Mouse (Mus musculus) limb, embryonic 15.5 days (tissue): ENCODE results near the gene Tmem19. TPM values are rescaled to one million over a fixed set of nuclear protein-coding genes. Genes with fewer than 3 reads are reported as not detected.
A peak's percentile ranks its signal among the peaks of the same experiment; 100 is the strongest.

ENCODE experiments used
- ATAC-seq: fragments of 200-750 bp; cut with Nextera tagmentation; 2 replicates; pipeline ENCODE4 v1.8.0; 2017; ENCODE audit warnings: low read depth, moderate TSS enrichment; ENCODE audit not compliant: insufficient number of reproducible peaks, low FRiP score, low TSS enrichment
- H3K27ac ChIP-seq: fragments of 300-500 bp; sonication (generic); 2 replicates; pipeline ENCODE4 v1.5.1; 2015; ENCODE audit warnings: moderate library complexity, mild to moderate bottlenecking, inconsistent platforms
- H3K27me3 ChIP-seq: fragments of 300-500 bp; sonication (generic); 2 replicates; pipeline ENCODE4 v1.6.1; 2015; ENCODE audit warnings: inconsistent platforms
- H3K36me3 ChIP-seq: fragments of 300-500 bp; sonication (generic); 2 replicates; pipeline ENCODE4 v1.6.1; 2015; ENCODE audit warnings: inconsistent platforms
- H3K4me1 ChIP-seq: fragments of 300-500 bp; sonication (generic); 2 replicates; pipeline ENCODE4 v1.6.1; 2015; ENCODE audit warnings: inconsistent platforms
- H3K4me2 ChIP-seq: fragments of 300-500 bp; sonication (generic); 2 replicates; pipeline ENCODE4 v1.6.1; 2015; ENCODE audit warnings: mild to moderate bottlenecking, inconsistent platforms
- H3K4me3 ChIP-seq: fragments of 300-500 bp; sonication (generic); 2 replicates; pipeline ENCODE4 v1.5.1; 2015; ENCODE audit warnings: mild to moderate bottlenecking, inconsistent platforms
- H3K9ac ChIP-seq: fragments of 300-500 bp; sonication (generic); 2 replicates; pipeline ENCODE4 v1.6.1; 2015; ENCODE audit warnings: inconsistent platforms
- H3K9me3 ChIP-seq: fragments of 300-500 bp; sonication (generic); 2 replicates; pipeline ENCODE4 v1.6.1; 2016; ENCODE audit warnings: inconsistent platforms
- WGBS: fragments of 180-500 bp; shearing (Covaris S2); methylation state at CpG from one replicate; pipeline ENCODE4 v1.1.7; 2015; 5-methylcytosine and 5-hydroxymethylcytosine counted together
- polyA plus RNA-seq: library from polyadenylated mRNA; unstranded; fragments of >200 nt; fragmentation: Nextera tagmentation; extraction: Ambion mirVana; gene quantifications from 2 replicates; pipeline ENCODE4 v1.2.1, GENCODE M21; 2015

Gene Tmem19
- polyA plus RNA-seq, 1 experiment from 2014 or later, result 28.6 TPM

- Histone ChIP-seq H3K27ac (peak overlapping the region; percentile 93), H3K27me3 (no peaks in the 10 kb centered on the region), H3K4me2 (peak overlapping the region; percentile 61), H3K36me3 (no peaks in the 10 kb centered on the region), H3K4me3 (peak overlapping the region; percentile 64), H3K4me1 (peaks cover 12% of the 10 kb centered on the region), H3K9ac (no peak overlapping the region), H3K9me3 (no peaks in the 10 kb centered on the region)
- no peak for ATAC-seq
- 79% methylated on average over 4 of the region's 4 CpGs for WGBS
Measured at GRCm38 (mm10) chr10:115363151-115363550, 850 bp upstream of the Tmem19 start.

GRCm38 (mm10) chr10:115362623-115362964 lies 293 bp upstream of the Tmem19 start:
- Histone ChIP-seq H3K27ac (peak overlapping the region; percentile 93), H3K4me2 (peak overlapping the region; percentile 61), H3K4me3 (peak overlapping the region; percentile 64), H3K27me3 (no peaks in the 10 kb centered on the region), H3K4me1 (peaks cover 12% of the 10 kb centered on the region), H3K36me3 (no peaks in the 10 kb centered on the region), H3K9me3 (no peaks in the 10 kb centered on the region), H3K9ac (peak overlapping the region; percentile 48)
- whole genome bisulfite sequencing, result 6% methylated on average over 9 of the region's 9 CpGs
- no peak for ATAC-seq

- Histone ChIP-seq H3K27ac (no peak overlapping the region), H3K4me2 (no peak overlapping the region), H3K9me3 (no peaks in the 10 kb centered on the region), H3K27me3 (no peaks in the 10 kb centered on the region), H3K4me3 (no peak overlapping the region), H3K4me1 (peaks cover 12% of the 10 kb centered on the region), H3K36me3 (peaks cover 10% of the 10 kb centered on the region), H3K9ac (no peak overlapping the region)
- no peak for ATAC-seq
- WGBS, result 84% methylated on average over 7 of the region's 7 CpGs
Measured at GRCm38 (mm10) chr10:115359066-115359465, 3.2 kb downstream of the Tmem19 start.

GRCm38 (mm10) chr10:115358216-115358919 lies 3.9 kb downstream of the Tmem19 start:
- no peak for ATAC-seq
- Histone ChIP-seq H3K4me3 (no peak overlapping the region), H3K9ac (no peak overlapping the region), H3K36me3 (peaks cover 10% of the 10 kb centered on the region), H3K4me2 (no peak overlapping the region), H3K9me3 (no peaks in the 10 kb centered on the region), H3K27me3 (no peaks in the 10 kb centered on the region), H3K4me1 (peaks cover 12% of the 10 kb centered on the region), H3K27ac (no peak overlapping the region)
- 91% methylated on average over 17 of the region's 17 CpGs for WGBS

- Histone ChIP-seq H3K4me3 (no peak overlapping the region), H3K9me3 (no peaks in the 10 kb centered on the region), H3K9ac (no peak overlapping the region), H3K4me1 (peaks cover under 1% of the 10 kb centered on the region; the same call in 1 of the 2 replicates), H3K27me3 (no peaks in the 10 kb centered on the region), H3K27ac (no peak overlapping the region), H3K4me2 (no peak overlapping the region), H3K36me3 (peaks cover 10% of the 10 kb centered on the region)
- WGBS, result 87% methylated on average over 6 of the region's 7 CpGs
- ATAC-seq, result no peak
Measured at GRCm38 (mm10) chr10:115356106-115356505, 6.2 kb downstream of the Tmem19 start.

GRCm38 (mm10) chr10:115355016-115355415 lies 7.3 kb downstream of the Tmem19 start:
- H3K4me2 ChIP-seq, result no peak overlapping the region
- H3K4me3 ChIP-seq, result no peak overlapping the region
- no peaks in the 10 kb centered on the region for H3K4me1 ChIP-seq
- no peaks in the 10 kb centered on the region for H3K27me3 ChIP-seq
- WGBS, result 86% methylated on average over 6 of the region's 6 CpGs
- no peak for ATAC-seq
- H3K9ac ChIP-seq, result no peak overlapping the region
- no peak overlapping the region for H3K27ac ChIP-seq
- peaks cover 10% of the 10 kb centered on the region for H3K36me3 ChIP-seq
- H3K9me3 ChIP-seq, result no peaks in the 10 kb centered on the region

GRCm38 (mm10) chr10:115354553-115354952 lies 7.7 kb downstream of the Tmem19 start:
- WGBS, result 68% methylated on average over 6 of the region's 6 CpGs
- Histone ChIP-seq H3K9ac (no peak overlapping the region), H3K27ac (no peak overlapping the region), H3K4me2 (no peak overlapping the region), H3K27me3 (no peaks in the 10 kb centered on the region), H3K4me1 (no peaks in the 10 kb centered on the region), H3K4me3 (no peak overlapping the region), H3K9me3 (no peaks in the 10 kb centered on the region), H3K36me3 (peaks cover 10% of the 10 kb centered on the region)
- no peak for ATAC-seq

- 76% methylated on average over 2 of the region's 2 CpGs for WGBS
- no peak overlapping the region for H3K4me2 ChIP-seq
- H3K4me1 ChIP-seq, result no peaks in the 10 kb centered on the region
- H3K9me3 ChIP-seq, result no peaks in the 10 kb centered on the region
- H3K27ac ChIP-seq, result no peak overlapping the region
- peaks cover 5% of the 10 kb centered on the region for H3K36me3 ChIP-seq
- no peak overlapping the region for H3K4me3 ChIP-seq
- H3K9ac ChIP-seq, result no peak overlapping the region
- no peak for ATAC-seq
- H3K27me3 ChIP-seq, result no peaks in the 10 kb centered on the region
Measured at GRCm38 (mm10) chr10:115350810-115351397, 11.4 kb downstream of the Tmem19 start.

GRCm38 (mm10) chr10:115349509-115349908 lies 12.8 kb downstream of the Tmem19 start:
- no peaks in the 10 kb centered on the region for H3K4me1 ChIP-seq
- no peak overlapping the region for H3K4me3 ChIP-seq
- 80% methylated on average over 7 of the region's 7 CpGs for WGBS
- no peaks in the 10 kb centered on the region for H3K27me3 ChIP-seq
- H3K9ac ChIP-seq, result no peak overlapping the region
- H3K36me3 ChIP-seq, result peaks cover 7% of the 10 kb centered on the region
- no peak for ATAC-seq
- no peak overlapping the region for H3K27ac ChIP-seq
- no peaks in the 10 kb centered on the region for H3K9me3 ChIP-seq
- H3K4me2 ChIP-seq, result no peak overlapping the region

GRCm38 (mm10) chr10:115349029-115349428 lies 13.3 kb downstream of the Tmem19 start:
- no peak for ATAC-seq

GRCm38 (mm10) chr10:115348131-115348530 lies 14.2 kb downstream of the Tmem19 start:
- Histone ChIP-seq H3K4me3 (no peak overlapping the region), H3K27ac (no peak overlapping the region), H3K4me2 (no peak overlapping the region), H3K4me1 (no peaks in the 10 kb centered on the region), H3K9me3 (no peaks in the 10 kb centered on the region), H3K36me3 (peaks cover 9% of the 10 kb centered on the region), H3K9ac (no peak overlapping the region), H3K27me3 (no peaks in the 10 kb centered on the region)
- ATAC-seq, result no peak
- 80% methylated on average over 6 of the region's 6 CpGs for WGBS

More at GRCm38 (mm10) chr10:115349029-115349428, 13.3 kb downstream of the Tmem19 start:
- no peak overlapping the region for H3K9ac ChIP-seq
- H3K4me2 ChIP-seq, result no peak overlapping the region
- no peak overlapping the region for H3K4me3 ChIP-seq
- no peaks in the 10 kb centered on the region for H3K4me1 ChIP-seq
- H3K27ac ChIP-seq, result no peak overlapping the region
- H3K36me3 ChIP-seq, result peaks cover 7% of the 10 kb centered on the region
- no peaks in the 10 kb centered on the region for H3K9me3 ChIP-seq
- H3K27me3 ChIP-seq, result no peaks in the 10 kb centered on the region
- 63% methylated on average over 10 of the region's 10 CpGs for WGBS

- peaks cover 20% of the 10 kb centered on the region for H3K36me3 ChIP-seq
- no peak overlapping the region for H3K4me3 ChIP-seq
- H3K27me3 ChIP-seq, result no peaks in the 10 kb centered on the region
- ATAC-seq, result no peak
- H3K27ac ChIP-seq, result no peak overlapping the region
- no peak overlapping the region for H3K9ac ChIP-seq
- H3K4me2 ChIP-seq, result no peak overlapping the region
- no peaks in the 10 kb centered on the region for H3K4me1 ChIP-seq
- H3K9me3 ChIP-seq, result no peaks in the 10 kb centered on the region
Measured at GRCm38 (mm10) chr10:115346444-115346843, 15.9 kb downstream of the Tmem19 start.
